Mouse (Mus musculus): ENCODE measurements around the gene Plekhm2.

The Plekhm2 gene

GRCm38 (mm10) chr4:141609538-141609937, 55.2 kb downstream of the Plekhm2 start:
- DNase-seq (ENCODE audit: inconsistent age in 2 of 2, low spot score in 1 of 2) = peak in 1 of 2 experiments; percentile 63

GRCm38 (mm10) chr4:141605861-141606260, 58.8 kb downstream of the Plekhm2 start, which contains the start of gene Fblim1:
TSS of gene Fblim1 (minus strand) at chr4:141606096.
- DNase-seq (ENCODE audit: inconsistent age in 2 of 2, low spot score in 1 of 2) = peak; percentile 74 to 86

DNA sequence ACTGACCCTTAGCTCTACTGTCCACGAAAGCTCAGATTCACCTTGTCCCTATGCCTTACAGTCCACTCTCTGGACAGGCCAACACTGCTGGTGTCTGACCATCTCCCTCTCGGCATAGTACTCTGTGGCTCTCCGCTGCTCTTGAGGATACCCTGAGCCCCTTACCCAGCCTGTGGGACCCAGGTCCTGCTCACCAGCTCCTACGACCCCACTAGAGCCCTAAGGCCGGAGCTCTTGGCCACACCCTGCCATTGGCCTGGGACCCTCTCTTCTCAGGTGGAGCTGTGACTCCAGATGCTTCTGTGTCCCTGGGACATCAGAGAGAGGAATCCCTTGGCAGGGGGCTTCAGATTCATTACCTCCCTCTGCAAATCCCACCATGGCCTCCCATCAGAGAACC, 59.3 kb downstream of the Plekhm2 start:
- no peak for DNase-seq (ENCODE audit: inconsistent age in 2 of 2, low spot score in 1 of 2)

DNA sequence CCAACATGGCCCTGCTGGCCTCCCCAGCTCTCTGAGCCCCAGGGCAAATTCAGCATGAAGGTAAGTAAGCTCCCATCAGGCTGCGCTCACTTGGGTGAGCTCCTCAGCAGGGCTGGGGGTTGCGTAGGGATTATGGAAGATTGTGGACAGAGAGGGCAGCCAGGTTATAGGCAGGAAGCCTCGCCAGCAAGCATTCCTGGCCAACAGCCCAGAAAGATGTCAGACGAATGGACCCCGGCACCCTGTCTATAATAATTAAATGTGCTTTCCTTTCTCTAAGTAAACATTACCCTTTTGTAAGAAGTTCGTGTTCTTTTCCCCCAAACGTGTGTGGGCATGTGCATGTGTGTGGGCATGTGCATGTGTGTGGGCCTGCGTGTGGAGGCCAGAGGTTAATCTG, 60.2 kb downstream of the Plekhm2 start:
- DNase-seq (ENCODE audit: inconsistent age in 2 of 2, low spot score in 1 of 2) = peak; percentile 31 to 61

DNA sequence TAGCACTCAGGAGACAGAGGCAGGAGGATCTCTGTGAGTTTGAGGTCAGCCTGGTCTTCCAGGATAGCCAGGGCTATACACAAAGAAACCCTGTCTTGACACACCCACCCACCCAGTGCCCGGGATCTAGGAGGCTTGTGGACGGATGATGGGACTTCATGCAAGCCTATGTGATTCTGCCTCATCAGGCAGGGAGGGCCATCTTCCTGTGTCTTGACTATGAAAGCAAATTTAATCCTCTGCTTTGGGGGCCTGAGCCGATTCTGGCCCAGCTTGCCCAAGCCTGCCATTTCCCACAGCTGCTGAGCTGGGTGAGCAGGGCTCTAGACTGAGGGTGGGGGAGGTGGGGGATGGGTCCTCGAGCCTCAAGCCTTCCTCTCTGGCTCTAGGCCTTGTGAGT, 60.8 kb downstream of the Plekhm2 start:
- no peak for DNase-seq (ENCODE audit: inconsistent age in 2 of 2, low spot score in 1 of 2)

- DNase-seq (ENCODE audit: inconsistent age in 2 of 2, low spot score in 1 of 2) = peak in 1 of 2 experiments; percentile 60
Measured at GRCm38 (mm10) chr4:141602523-141603223, 62.0 kb downstream of the Plekhm2 start.

DNA sequence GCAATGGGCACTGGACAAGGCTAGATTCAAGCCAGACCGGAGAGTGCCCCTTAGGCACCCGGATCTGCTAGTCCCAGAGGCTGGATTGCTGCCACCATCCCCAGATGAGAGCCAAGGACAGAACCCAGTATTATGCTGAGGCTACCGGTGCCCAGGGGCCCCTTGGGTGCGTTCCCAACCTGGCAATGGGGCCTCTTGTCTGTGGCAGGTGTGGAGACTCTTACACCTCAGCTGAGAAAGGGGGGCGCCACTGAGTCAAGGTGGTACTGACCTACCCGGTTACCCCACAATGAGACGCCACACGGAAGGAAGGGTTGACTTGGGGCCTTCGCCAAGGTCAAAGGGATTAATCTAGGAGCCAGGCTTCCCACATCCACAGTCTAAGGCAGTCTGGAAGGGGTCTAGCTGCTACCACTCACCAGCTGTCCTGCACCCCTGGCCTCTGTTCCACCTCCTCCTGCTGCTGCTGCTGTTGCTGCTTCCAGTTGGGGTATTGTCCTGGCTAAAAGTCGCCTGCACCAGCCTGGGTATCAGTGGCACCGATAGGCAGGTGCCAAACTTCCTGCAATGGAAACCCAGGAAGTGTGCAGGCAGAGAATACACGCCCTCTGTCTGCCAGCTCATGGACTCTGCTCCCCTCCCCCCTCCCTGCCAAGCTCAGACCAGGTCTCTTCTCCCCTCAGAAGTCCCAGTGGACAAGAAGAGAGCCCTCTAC, 63.4 kb downstream of the Plekhm2 start:
- DNase-seq (ENCODE audit: inconsistent age in 2 of 2, low spot score in 1 of 2) = peak in 1 of 2 experiments; percentile 59

GRCm38 (mm10) chr4:141600364-141600763, 64.3 kb downstream of the Plekhm2 start:
- no peak for DNase-seq (ENCODE audit: inconsistent age in 2 of 2, low spot score in 1 of 2)

DNA sequence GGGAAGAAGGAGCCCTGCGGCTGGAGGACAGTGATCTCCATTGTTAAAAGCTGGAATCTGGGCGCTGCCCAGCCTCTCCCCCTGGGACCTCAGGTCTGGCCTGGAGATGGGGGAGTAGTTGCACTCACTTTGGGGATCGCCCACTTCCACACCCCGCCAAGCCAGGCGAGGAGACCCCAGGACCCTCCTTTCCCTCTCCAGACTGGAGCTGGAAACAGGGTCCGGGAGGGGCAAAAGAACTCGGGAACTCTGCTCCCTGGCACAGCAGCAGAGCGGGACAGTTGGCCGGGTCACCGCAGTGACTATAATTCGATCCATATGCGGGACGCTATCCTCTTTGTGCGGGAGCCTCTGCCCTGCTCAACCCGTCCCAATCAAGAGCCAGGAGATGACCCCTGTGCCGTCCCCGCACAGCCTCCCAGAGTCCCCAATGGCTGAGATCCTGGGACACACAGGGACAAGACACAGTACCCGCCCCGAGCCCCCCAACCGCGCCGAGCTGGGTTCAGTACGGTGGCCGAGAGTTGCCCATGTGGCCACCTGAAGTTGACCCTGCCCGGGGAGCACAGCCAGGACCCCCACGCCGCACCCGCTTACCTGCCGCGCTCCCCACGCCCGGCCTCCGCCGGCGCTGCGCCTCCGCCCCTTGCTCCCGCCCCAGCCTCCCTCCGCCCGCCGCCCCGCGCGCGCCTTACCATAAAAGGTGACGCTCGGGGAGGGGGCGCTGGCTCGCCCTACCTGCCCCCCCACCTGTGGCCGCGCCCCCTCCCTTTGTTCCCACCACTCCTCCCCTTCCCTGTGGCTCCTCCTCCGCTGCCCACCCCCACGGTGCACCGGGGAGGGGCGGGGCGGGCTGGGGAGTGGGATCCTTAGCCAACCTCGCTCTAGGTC, 65.2 kb downstream of the Plekhm2 start:
- DNase-seq (ENCODE audit: inconsistent age in 2 of 2, low spot score in 1 of 2) = peak in 1 of 2 experiments; percentile 64

DNA sequence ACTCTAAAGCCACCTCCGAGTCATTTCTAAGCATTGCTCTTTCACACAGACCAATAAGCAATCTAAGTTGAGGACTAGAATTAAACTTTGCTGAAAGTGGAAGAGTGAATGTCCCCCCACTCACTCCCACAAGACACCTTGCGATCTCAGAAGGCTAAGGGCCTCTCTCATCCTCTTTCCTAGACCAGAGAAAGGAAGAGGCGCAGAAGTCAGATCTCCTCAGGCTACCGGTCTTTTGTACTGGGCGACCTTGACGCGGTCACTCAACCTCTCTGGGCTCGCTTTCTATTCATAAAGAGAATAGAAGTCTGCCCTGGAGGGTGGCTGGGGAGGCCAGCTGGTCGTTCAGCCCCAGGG, 65.8 kb downstream of the Plekhm2 start:
- peak in 1 of 2 experiments; percentile 49 for DNase-seq (ENCODE audit: inconsistent age in 2 of 2, low spot score in 1 of 2)

GRCm38 (mm10) chr4:141598199-141598893, 66.4 kb downstream of the Plekhm2 start:
- DNase-seq (ENCODE audit: inconsistent age in 2 of 2, low spot score in 1 of 2) = peak in 1 of 2 experiments; percentile 54

DNA sequence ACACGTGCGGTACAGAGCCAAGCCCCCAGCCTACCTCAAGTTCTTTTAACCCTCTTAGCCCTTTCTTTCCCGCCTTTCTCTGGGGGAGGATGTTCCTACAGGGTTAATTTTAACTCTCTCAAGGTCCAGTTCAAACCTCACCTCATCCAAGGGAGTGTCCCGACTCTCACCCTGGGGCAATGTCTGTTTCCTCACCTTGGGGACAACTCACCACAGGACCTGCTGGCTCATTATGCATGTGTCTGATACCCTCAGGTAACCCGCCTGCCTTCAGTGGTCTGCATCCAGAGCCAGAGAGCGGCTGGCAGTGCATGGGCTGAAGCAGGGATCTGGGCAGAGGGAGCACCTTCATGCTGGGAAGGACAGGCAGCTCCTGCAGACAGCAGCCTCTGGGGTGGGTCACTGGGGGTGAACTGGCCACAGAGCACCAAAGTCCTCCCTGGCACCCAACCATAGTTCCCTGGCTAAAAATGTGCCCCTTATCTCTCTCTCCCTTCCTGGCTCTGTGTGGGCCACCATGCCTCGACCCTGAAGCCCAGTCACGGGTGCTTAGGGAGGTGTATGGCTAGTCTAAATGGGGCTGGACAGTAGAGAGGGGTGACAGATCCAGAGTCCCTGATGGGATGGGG, 67.9 kb downstream of the Plekhm2 start:
- no peak for DNase-seq (ENCODE audit: inconsistent age in 2 of 2, low spot score in 1 of 2)

DNA sequence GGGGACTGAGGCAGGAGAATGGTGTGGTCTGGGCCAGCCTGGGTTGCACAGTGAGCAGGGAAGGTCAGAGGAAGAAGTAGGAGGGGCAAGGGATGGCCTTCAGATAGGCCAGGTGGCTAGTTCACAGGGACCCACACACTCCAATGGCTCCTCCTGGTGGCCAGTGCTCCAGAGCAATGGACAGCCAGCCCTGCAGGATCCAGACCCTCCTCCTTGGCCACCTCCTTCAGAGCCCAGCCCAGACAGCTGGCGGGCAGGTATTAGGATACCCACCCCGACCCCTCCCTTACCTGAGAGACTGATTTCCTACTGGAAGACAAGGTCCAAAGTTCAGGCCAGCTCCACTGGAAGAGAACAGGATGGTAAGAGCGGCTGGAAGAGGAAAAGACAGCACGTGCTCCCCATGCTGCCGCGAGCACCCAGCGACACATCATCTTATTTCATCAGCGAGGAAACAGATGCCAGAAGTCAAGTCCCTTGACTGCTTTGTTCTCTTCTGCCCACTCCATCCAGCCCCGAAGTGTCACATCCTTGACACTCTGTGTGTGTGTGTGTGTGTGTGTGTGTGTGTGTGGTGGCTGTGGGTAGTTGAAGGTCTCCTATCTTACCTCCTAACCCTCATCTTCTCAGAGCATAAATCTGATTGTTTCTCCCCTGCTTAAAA, 69.0 kb downstream of the Plekhm2 start:
- DNase-seq (ENCODE audit: inconsistent age in 2 of 2, low spot score in 1 of 2) = no peak

- DNase-seq (ENCODE audit: inconsistent age in 2 of 2, low spot score in 1 of 2) = no peak
Measured at GRCm38 (mm10) chr4:141595138-141595537, 69.6 kb downstream of the Plekhm2 start.

- peak in 1 of 2 experiments; percentile 75 for DNase-seq (ENCODE audit: inconsistent age in 2 of 2, low spot score in 1 of 2)
Measured at GRCm38 (mm10) chr4:141591547-141591946, 73.2 kb downstream of the Plekhm2 start.

DNA sequence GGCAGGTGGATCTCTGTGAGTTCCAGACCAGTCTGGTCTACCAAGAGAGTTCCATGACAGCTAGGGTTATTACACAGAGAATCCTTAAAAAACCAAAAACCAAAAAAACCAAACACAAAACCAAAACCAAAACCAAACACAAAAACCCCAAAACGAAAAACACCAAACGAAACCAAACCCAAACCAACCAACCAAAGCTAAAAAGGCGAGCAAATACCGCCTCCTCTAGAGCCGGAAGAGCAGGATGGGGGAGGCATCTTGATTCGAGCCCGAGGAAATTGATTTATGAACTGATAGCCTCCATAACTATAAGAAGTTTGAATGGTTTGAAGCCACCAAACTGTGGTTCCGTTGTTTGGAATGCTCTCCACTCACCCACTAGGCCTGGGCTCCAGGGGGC, 80.8 kb downstream of the Plekhm2 start:
- no peak for DNase-seq (ENCODE audit: inconsistent age in 2 of 2, low spot score in 1 of 2)

DNA sequence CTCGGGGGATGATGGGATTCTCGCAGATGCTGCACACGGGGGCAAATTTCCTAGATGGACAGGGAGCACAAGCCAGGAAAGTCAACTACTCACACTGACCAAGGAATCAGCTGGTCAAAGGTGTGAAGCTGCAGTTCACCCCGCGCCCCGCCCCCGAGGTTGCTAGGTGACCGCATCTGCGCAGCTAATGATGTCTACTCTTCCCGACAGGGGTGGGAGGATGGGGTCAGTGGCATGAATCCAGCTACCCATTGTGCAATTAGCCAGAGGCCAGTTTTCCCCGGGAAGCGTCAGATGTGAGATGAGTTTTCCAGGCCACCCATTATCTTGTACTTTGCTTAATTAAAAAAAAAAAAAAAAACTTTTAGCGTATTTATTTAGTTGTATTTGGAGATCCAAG, 83.6 kb downstream of the Plekhm2 start:
- no peak for DNase-seq (ENCODE audit: inconsistent age in 2 of 2, low spot score in 1 of 2)

DNA sequence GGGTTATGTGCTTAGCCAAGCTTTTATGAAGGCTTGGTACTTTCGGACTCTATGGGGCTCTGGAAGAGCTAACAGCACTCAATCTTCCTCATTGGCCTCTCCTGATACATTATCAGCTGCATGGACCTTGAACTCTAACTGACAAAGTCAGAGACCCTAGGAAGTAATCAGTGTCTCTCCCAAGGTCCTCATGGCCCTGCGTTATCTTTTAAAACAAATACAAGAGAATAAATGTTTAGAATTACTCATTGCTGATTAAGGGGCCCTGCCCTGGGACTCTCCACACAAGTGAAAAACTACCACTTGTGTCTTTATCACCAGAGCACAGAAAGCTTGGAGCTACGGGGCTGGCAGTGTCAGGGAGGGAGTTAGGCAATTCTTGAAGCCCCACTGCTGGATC, 85.9 kb downstream of the Plekhm2 start:
- peak; percentile 22 to 60 for DNase-seq (ENCODE audit: inconsistent age in 2 of 2, low spot score in 1 of 2)

- no peak for DNase-seq (ENCODE audit: inconsistent age in 2 of 2, low spot score in 1 of 2)
Measured at GRCm38 (mm10) chr4:141576877-141577276, 87.8 kb downstream of the Plekhm2 start.

DNA sequence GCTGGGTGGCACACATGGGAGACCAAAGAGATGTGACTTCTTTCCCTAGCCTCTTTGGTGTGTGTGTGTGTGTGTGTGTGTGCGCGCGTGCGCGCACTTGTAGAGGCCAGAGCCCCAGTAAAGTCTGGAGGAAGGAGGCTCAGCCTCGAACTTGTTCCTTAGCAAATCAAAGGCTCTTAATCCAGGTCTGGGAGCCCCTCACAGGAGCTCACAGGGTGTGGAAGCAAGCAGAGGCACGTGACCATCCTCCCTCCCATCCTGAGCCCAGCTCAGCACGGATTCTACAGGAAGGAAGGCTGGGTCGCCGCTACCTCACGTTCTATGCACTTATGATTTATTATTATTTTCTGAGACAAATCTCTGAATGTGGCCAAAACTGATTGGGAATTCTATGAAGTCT, 88.3 kb downstream of the Plekhm2 start:
- DNase-seq (ENCODE audit: inconsistent age in 2 of 2, low spot score in 1 of 2) = no peak
